Mouse (Mus musculus): Measurements from ENCODE around the gene Gm20834.
"Not testable (repeated sequence)": the region's sequence is repeated elsewhere in the genome, so short reads cannot be mapped to it uniquely, and the experiment has no call there.

Gm20834 gene

GRCm38 (mm10) chrY:10324489-10324888, at the start of gene Gm20834:
Gene Gm20834, minus strand, starts transcription at chrY:10324589.
- not testable (repeated sequence) for DNase-seq

Measured in kidney, postnatal 4 days (tissue).